Mouse (Mus musculus) adrenal gland, adult 8-10 months (tissue): ENCODE data around the gene Rpain. TPM values are rescaled to one million over a fixed set of nuclear protein-coding genes. Genes with fewer than 3 reads are reported as not detected.
A peak's percentile ranks its signal among the peaks of the same experiment; 100 is the strongest.

ENCODE experiments used
- DNase-seq: peaks from one replicate; pipeline ENCODE4 v3.0.0; 2022
- total RNA-seq, 4 experiments: library from RNA; stranded (reverse); gene quantifications; 2 replicates each; pipeline ENCODE4 v1.2.4; 2022

Gene Rpain
- total RNA-seq, 4 experiments from 2014 or later = 23.0 to 52.2 (median 36.1) TPM

DNA sequence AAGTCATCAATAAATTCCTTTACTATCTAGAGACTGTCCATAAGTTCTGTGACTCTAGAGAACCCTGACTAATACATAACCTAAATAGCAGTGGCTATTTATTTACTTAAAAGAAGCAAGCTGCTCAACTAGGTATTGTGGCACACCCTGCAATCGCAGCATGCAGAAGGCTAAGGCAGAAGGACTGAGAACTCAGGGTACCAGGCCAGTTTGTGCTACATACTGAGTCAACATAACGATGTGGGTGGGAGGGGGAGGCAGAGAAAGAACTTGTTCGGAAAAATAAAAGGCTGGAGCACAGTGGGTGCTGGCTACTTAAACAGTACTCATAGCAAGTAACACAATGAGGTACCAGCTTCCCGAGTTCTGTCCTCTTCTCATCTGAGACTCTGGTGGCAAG lies 31.2 kb downstream of the Rpain start:
- DNase-seq = no peak

DNA sequence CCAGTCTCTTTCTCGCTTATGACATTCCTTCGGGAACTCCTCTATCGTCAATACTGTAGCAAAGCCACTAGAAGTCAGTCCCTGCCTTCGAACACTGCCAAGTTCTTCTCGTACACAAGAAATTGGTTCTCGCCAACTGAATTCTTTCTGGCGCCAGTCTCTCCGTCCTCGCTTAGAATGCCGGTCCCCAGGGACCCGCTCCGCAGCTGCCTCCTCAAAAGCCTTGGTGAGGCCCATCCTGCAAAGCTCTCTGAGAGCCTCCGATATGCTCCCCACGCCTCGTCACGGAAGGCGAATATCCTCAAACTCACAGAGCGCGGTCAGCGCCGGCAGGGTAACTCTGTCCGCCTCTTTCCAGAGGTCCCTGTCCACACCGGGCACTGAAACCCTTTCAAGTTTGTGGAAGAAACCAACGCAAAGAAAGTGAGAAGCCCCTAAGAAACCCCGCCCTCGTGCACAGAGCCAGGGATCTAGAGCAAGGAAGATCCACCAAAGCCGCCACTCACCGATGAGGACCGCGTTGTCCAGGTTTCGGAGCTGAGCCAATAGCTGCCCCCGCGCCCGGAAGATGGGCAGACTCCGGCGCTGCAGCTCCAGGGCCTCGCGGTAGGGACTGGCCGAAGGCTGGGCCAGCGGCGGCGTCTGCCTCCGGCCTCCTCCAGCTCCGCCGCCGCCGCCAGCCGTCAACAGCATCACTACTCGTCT lies 33.8 kb downstream of the Rpain start:
- no peak for DNase-seq

DNA sequence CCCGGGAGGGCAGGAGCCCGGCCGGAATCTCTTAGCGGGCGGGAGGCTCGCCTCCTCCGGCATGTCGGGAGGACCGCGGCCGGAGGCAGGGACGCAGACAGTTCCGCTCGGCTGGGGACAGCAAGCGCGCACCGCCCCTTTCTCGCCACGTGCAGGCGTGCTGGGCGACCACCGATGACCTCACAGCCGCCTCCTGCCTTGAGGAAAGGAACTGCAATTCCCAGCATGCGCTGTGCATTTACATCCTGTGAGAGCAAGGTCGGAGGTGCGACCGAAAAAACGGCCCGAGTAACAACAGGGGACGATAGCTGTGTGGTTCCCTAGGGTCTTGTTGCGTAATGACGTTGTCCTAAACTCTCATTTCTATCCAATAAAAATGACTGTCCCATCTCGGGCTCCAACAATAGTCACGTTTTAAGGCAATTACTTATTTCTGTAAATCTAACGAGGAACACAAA lies 34.3 kb downstream of the Rpain start, which contains the start of gene Dhx33:
Dhx33 (minus strand) TSS at position 122 of the 458 bp plus-strand sequence.
- peak; percentile 97 for DNase-seq

DNA sequence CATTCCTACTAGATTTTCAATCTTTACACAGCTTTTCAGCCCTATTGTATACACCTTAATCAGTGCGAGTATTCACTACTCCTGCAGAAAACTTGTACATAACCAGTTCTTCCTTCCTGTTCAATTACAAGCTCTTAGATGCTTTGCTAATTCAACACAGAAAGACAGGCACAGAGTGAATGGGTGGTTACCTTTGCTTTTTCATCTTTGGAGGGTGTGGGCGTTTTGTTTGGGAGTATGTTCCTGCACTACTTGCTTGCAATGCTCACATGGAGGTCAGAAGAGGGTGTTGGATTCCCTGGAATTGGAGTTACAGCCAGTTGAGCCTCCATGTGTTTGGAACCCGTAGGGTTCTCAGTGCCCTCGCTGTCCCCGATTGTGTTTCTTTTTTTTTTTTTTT lies 35.0 kb downstream of the Rpain start:
- DNase-seq = no peak

DNA sequence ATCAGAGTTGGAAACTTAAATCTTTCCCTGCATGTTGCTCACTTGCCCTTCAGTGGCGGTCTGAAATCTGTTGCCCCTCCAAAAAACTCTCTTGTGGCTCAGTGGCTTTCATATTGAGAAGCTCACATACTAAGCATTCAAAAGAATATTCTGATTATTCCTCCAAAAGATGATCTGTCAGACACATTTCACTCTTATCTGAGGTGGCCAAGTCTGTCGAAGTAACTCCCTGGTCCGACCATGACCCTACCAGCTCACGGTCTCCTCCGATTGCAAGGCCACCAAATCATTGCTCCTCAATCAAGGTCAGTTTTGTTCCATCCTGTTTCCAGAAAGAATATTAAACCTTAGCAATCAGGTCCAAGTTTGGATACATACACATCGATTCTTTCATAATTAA lies 37.0 kb downstream of the Rpain start:
- peak; percentile 52 for DNase-seq

DNA sequence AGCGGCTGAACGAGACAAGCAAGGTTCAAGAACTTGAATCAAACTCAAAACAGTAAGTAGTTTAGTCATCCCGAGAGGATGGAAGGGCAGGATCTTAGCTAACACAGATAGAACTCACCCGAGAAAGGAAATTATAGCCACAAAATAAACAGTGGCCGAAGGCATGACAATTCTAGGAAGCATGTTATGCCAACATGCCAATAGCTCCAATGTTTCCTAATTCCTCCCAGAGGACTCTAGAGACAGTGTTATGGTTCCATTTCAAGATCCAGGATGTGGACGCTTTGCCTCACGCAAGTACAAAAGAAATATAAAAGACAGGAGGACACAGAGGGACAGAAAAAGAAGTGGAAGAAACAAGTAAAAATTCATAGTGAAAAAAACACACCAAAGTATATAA lies 37.8 kb downstream of the Rpain start:
- no peak for DNase-seq

DNA sequence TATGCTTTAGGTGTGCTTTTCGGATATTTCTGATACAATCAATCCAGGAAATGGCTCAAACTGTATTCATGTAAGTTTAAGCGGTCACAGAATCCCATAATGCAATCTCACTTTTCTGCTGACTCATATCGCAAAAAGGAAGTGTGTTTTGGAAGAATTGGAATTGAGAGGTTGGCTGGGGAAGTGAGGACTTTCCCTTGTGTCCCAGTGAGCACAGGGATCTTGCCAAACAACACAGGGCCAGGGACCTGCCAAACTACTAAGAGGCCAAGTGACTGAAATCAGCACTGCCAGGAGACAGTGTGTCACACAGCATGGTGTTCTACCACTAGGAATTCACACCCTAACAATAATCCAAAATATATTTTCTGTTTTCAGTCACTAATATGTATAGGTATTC lies 38.3 kb downstream of the Rpain start:
- no peak for DNase-seq

DNA sequence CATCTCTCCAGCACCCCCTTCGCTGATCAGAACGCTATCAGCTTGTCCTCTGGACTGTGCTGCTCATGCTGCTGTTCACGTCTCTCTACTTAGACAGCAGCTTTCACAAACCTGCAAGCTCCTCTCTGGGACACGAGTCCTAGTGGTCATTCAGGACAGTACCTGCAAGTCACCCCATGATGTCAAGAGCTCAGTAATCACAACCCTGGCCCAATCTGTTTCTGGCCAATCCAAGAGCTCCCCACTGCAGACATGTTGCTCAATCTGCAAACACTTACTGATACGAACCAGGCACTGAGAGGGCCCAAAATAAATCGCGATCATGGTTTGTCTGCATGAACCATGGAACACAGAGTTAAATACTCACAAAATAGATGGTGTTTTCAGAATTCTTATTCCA lies 42.7 kb downstream of the Rpain start:
- no peak for DNase-seq

DNA sequence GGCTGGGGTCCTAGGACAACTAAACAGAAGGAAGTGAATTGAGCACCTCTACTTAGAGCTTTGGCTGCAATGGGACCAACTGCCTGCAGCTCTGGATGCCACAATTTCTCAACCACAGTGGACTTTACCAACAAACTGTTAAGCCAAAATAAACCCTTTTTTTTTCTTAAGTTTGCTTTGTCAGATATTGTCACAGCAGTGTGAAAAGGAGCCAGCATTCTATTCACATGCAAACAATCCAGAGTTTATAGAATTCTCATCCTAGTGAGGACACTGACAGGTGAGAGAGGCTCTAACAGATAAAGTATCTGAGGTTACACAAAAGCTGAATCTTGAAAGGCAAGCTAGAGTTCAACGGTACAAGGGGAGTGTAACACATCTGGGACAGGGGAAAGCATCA lies 47.0 kb downstream of the Rpain start:
- DNase-seq = no peak

DNA sequence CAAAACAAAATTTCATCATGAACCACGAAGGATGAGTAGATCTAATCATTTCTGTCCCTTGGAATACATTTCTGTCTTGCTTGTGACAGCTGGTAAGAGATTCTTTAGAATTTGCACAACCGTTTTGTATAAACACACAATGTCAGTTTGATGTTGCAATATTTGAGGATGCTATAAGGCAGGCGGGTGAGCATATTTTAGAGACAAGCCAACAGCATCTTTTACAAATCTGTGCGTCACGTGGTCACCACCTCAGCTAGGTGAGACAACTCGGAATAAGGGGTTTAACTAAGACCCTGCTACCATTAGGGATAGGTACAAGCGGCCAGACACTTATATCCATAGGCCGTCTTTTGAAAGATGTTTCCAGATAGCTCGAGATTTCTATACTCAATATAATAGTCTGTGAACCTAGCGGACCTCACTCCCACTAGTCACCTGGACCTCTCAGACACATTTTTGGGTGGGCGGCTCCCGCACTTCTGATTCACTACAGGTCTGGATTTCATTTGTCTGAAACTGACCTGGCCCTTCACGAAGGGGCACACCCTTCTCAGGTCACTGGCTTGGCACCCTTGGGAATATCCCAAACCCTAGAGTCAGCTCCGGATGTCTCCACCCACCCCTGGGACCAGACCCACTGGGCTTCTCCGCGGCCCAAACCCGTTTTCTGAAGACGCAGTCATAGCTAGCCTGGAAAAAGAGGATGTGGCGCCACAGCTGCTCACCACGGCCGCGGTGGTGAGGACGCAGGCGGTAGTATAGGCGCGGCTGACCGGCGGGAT lies 48.6 kb downstream of the Rpain start:
- no peak for DNase-seq

DNA sequence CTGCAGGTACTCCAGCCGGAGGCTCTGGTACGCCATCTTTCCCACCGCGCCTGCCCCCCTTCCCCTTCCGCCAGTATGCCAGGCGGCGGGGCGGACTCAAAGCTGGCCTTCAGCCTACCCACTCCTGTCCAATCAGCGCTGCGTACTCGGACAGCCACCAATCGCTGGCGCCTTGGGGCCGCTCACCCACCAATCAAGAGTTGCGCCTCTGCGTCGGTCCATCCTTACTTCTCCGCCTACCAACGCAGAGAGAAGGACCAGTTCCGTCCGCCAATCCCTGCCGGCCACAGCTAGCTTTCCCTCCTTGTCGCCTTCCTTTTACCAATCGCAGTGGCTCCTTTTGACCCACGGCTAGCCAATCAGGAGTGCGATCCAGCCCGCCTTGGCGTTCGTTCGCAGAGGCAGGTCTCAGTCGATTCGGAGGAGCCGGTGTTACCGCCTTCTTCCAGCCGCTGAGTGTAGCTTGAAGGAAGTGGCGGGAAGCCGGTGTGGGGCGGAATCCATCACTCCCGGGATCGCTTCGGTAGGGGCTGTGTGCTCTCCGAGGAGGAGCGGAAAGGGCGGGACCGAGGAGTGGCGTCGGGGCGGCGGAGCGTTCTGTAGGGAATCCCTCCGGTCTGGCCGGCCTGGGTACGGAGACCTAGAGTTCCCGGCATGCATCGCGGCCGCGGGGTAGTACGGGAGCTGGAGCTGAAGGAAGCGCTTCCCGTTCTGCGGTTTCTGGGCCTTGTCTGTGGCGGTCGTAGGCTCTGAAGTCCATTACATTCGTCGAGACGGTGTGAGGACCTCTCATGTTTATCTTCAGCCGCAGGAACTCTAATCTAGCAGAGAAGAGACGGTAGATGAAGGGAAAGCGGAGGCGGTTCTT lies 49.4 kb downstream of the Rpain start, which contains the start of the genes Mis12 and Derl2:
Mis12 (plus strand) TSS at position 411 of the 868 bp plus-strand sequence.
Derl2 (minus strand) TSS at position 641 of the 868 bp plus-strand sequence.
- peak; percentile 99 for DNase-seq

Other genes starting within 250 kb of the Rpain start
- 10 to 100 TPM; 11.7 to 14.8 (median 13.9) TPM for gene Zfp3, start 206.0 kb upstream of the Rpain start, total RNA-seq
- 1 to 10 TPM; 1.1 to 2.7 (median 2.0) TPM for gene Scimp, start 157.6 kb upstream of the Rpain start, total RNA-seq
- 100 to 1,000 TPM; 127 to 241 (median 172) TPM for gene Rabep1, start 125.4 kb upstream of the Rpain start, total RNA-seq
- 10 to 100 TPM; 52.3 to 79.7 (median 65.2) TPM for gene Nup88, start 240 bp upstream of the Rpain start, total RNA-seq
- 100 to 1,000 TPM; 181 to 218 (median 205) TPM for gene C1qbp, start 12.8 kb downstream of the Rpain start, total RNA-seq
- gene Dhx33, start 34.2 kb downstream of the Rpain start, total RNA-seq = 10 to 100 TPM; 32.5 to 34.6 (median 32.9) TPM
- gene Mis12, start 49.4 kb downstream of the Rpain start, total RNA-seq = 10 to 100 TPM; 22.5 to 30.3 (median 26.7) TPM
- 10 to 100 TPM; 73.5 to 99.8 (median 89.0) TPM for gene Derl2, start 49.6 kb downstream of the Rpain start, total RNA-seq
- 10 to 100 TPM; 16.5 to 25.6 (median 19.5) TPM for gene 6330403K07Rik, start 63.3 kb downstream of the Rpain start, total RNA-seq
- 1 to 10 TPM; 1.6 to 2.6 (median 2.1) TPM for gene Nlrp1a, start 174.5 kb downstream of the Rpain start, total RNA-seq